8 mouse cellular contexts compared by ENCODE assay signal in genomic region chr7:24315726-24316566, GRCm38 (mm10). TPM values are rescaled to one million over a fixed set of nuclear protein-coding genes. Genes with fewer than 3 reads are reported as not detected.
DNase-seq lines count a peak whose midpoint lies in the region; ATAC-seq and TF ChIP-seq lines count a peak whose summit lies in the region.

No protein-coding gene starts in this region.

- H3K36me3 ChIP-seq in ES-Bruce4 (ENCODE audit: control insufficient read depth, insufficient read depth, low read length, poor library complexity, severe bottlenecking), result no peaks in the 10 kb centered on the region
- H3K36me3 ChIP-seq in erythroblast, embryonic 14.5 days (ENCODE audit: control insufficient read depth), result peaks cover 9% of the 10 kb centered on the region
- H3K36me3 ChIP-seq in midbrain, embryonic 12.5 days, result peaks cover 23% of the 10 kb centered on the region

- TF ChIP-seq CTCF in ES-Bruce4 (IDR thresholded peaks at IDR 0.05; ENCODE audit: low read depth, low read length), result no peak

- peak overlapping the region; percentile 83 for H3K4me2 ChIP-seq in midbrain, embryonic 12.5 days (replicated peaks)

- H3K27me3 ChIP-seq in ES-Bruce4 (ENCODE audit: control insufficient read depth, insufficient read depth, low read length, poor library complexity, severe bottlenecking), result no peaks in the 10 kb centered on the region
- no peaks in the 10 kb centered on the region; the same call in 1 of the 2 replicates for H3K27me3 ChIP-seq in erythroblast, embryonic 14.5 days (ENCODE audit: control insufficient read depth)
- H3K27me3 ChIP-seq in midbrain, embryonic 12.5 days, result 0 out of 2 replicates have a peak, but pooled peaks cover 10% of the 10 kb centered on the region

- TF ChIP-seq POLR2A in ES-Bruce4 (IDR thresholded peaks at IDR 0.05; ENCODE audit: insufficient read depth, low read length), result no peak

- H3K27ac ChIP-seq in ES-Bruce4 (ENCODE audit: insufficient read depth, low read length), result no peak overlapping the region
- peak overlapping the region; percentile 64; the same call in 1 of the 2 replicates for H3K27ac ChIP-seq in midbrain, embryonic 12.5 days (replicated peaks)

- TF ChIP-seq EP300 in ES-Bruce4 (IDR thresholded peaks at IDR 0.05; ENCODE audit: insufficient read depth, low read depth, low read length), result no peak

- H3K4me1 ChIP-seq in ES-Bruce4 (ENCODE audit: control insufficient read depth, insufficient read depth, low read length), result peaks cover 2% of the 10 kb centered on the region
- H3K4me1 ChIP-seq in erythroblast, embryonic 14.5 days (ENCODE audit: control insufficient read depth), result peaks cover 17% of the 10 kb centered on the region
- H3K4me1 ChIP-seq in midbrain, embryonic 12.5 days, result peaks cover 9% of the 10 kb centered on the region

- H3K9me3 ChIP-seq in ES-Bruce4 (replicated peaks; ENCODE audit: control insufficient read depth, insufficient read depth, low read length, poor library complexity, severe bottlenecking), result no peaks in the 10 kb centered on the region
- no peaks in the 10 kb centered on the region for H3K9me3 ChIP-seq in erythroblast, embryonic 14.5 days (ENCODE audit: control insufficient read depth, low read length)
- no peaks in the 10 kb centered on the region for H3K9me3 ChIP-seq in midbrain, embryonic 12.5 days

- H3K4me3 ChIP-seq in ES-Bruce4 (ENCODE audit: low read depth, low read length), result peak overlapping the region; percentile 49
- H3K4me3 ChIP-seq in erythroblast, embryonic 14.5 days (replicated peaks), result peak overlapping the region; percentile 80
- H3K4me3 ChIP-seq in midbrain, embryonic 12.5 days, result peak overlapping the region; percentile 67

- peak overlapping the region; percentile 41 for H3K9ac ChIP-seq in ES-Bruce4 (ENCODE audit: low read depth, poor library complexity, severe bottlenecking)
- peak overlapping the region; percentile 77 for H3K9ac ChIP-seq in midbrain, embryonic 12.5 days (replicated peaks)

- 0 out of 2 replicates have a peak, but pooled peaks have one; percentile 32 for ATAC-seq in frontal cortex, adult (ENCODE audit: low TSS enrichment)
- ATAC-seq in midbrain, embryonic 12.5 days (ENCODE audit: low FRiP score, low read depth), result no peak; the same call in none of the 2 replicates

- DNase-seq in frontal cortex, postnatal 10 days (ENCODE audit: low spot score in 2 of 2), result no peak
- DNase-seq in kidney, adult 9 months, result peak; percentile 67
- no peak for DNase-seq in MN1 (ENCODE audit: low spot score)
- DNase-seq in spleen, postnatal 14 days (ENCODE audit: low spot score in 2 of 2), result no peak

- 33% methylated on average over 29 of the region's 29 CpGs for WGBS in midbrain, embryonic 12.5 days

RNA-seq across cellular contexts. Expression of gene Zfp94, which starts 0.5 kb away (rescaled TPM):
- 4.7 and 5.3 TPM in 2 replicates for polyA plus RNA-seq in ES-Bruce4 (2011; ENCODE audit: insufficient read depth, insufficient read length, low read depth, missing spikeins)
- polyA plus RNA-seq in erythroblast, embryonic 14.5 days (2012), result 0.07 TPM in 1 of 2 replicates, not detected in the other
- 16.6 and 18.1 TPM in 2 replicates for polyA plus RNA-seq in midbrain, embryonic 12.5 days (2016; fragmentation: Nextera tagmentation; extraction: Ambion mirVana)

RNA-seq across cellular contexts. Expression of gene Zfp61, which starts 14.9 kb away (rescaled TPM):
- 5.6 and 9.0 TPM in 2 replicates for polyA plus RNA-seq in ES-Bruce4 (2011; ENCODE audit: insufficient read depth, insufficient read length, low read depth, missing spikeins)
- polyA plus RNA-seq in erythroblast, embryonic 14.5 days (2012), result 0.12 TPM in 1 of 2 replicates, not detected in the other
- 45.1 and 45.4 TPM in 2 replicates for polyA plus RNA-seq in midbrain, embryonic 12.5 days (2016; fragmentation: Nextera tagmentation; extraction: Ambion mirVana)

RNA-seq across cellular contexts. Expression of gene Tescl, which starts 17.8 kb away (rescaled TPM):
- not detected in 2 replicates for polyA plus RNA-seq in ES-Bruce4 (2011; ENCODE audit: insufficient read depth, insufficient read length, low read depth, missing spikeins)
- not detected in 2 replicates for polyA plus RNA-seq in erythroblast, embryonic 14.5 days (2012)
- not detected in 2 replicates for polyA plus RNA-seq in midbrain, embryonic 12.5 days (2016; fragmentation: Nextera tagmentation; extraction: Ambion mirVana)

RNA-seq across cellular contexts. Expression of gene Lypd5, which starts 33.0 kb away (rescaled TPM):
- not detected in 2 replicates for polyA plus RNA-seq in ES-Bruce4 (2011; ENCODE audit: insufficient read depth, insufficient read length, low read depth, missing spikeins)
- 0.02 TPM in 1 of 2 replicates, not detected in the other for polyA plus RNA-seq in erythroblast, embryonic 14.5 days (2012)
- not detected in 2 replicates for polyA plus RNA-seq in midbrain, embryonic 12.5 days (2016; fragmentation: Nextera tagmentation; extraction: Ambion mirVana)

RNA-seq across cellular contexts. Expression of gene Zfp93, which starts 45.7 kb away (rescaled TPM):
- polyA plus RNA-seq in ES-Bruce4 (2011; ENCODE audit: insufficient read depth, insufficient read length, low read depth, missing spikeins), result 8.5 and 14.3 TPM in 2 replicates
- polyA plus RNA-seq in erythroblast, embryonic 14.5 days (2012), result not detected in 2 replicates
- polyA plus RNA-seq in midbrain, embryonic 12.5 days (2016; fragmentation: Nextera tagmentation; extraction: Ambion mirVana), result 7.1 and 7.7 TPM in 2 replicates
